Mouse (Mus musculus) c-Kit-negative CD71-positive TER-119-positive erythroid progenitor cells, embryonic 14.5 days (primary cell): ENCODE data around the gene Slc15a5.

Experiments
- DNase-seq: peaks from one replicate; pipeline ENCODE4 v3.0.0-alpha.2; 2013; ENCODE audit warnings: low read depth, low spot score

Gene Slc15a5

DNA sequence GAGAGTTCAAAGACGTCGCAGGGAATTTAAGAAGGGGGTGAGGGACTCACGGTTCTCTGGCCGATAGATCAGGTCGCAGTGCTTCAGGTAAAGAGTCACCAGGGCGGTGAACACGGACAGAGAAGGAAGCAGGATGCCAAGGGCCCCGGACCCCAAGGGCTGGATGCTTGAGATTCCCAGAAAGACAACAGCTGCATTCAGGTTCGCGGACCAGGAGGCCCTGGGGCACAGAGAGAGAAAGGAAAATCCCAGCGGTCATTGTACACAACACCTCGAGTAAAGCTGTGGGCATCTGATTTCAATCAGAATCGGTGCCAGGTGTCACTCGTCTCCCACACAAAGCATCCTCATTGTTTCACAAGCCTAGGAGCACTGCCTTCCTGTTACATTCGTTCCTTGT is 24.1 kb downstream of the Slc15a5 start:
- DNase-seq, result no peak

GRCm38 (mm10) chr6:138054956-138055355 is 24.8 kb downstream of the Slc15a5 start:
- DNase-seq, result no peak

- no peak for DNase-seq
These were observed 25.6 kb downstream of the Slc15a5 start for GRCm38 (mm10) chr6:138054166-138054565.

GRCm38 (mm10) chr6:138053686-138054085 is 26.0 kb downstream of the Slc15a5 start:
- no peak for DNase-seq

DNA sequence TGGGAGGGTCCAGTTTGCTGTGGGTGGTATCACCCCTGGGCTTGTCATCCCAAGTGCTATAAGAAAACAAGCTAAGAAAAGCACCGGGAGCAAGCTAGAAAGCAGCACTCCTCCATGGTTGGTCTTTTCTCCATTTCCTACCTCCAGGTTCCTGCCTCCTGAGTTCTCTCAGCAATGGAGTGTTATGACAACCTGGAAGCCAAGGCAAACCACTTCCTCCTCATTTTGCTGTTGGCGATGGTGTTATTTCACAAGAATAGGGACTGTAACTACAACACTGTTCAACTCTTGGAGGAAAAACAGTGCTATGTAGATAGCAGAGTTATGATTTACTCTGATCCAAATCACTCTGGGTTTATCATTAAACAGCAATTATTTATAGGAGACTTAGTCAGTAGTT is 34.4 kb downstream of the Slc15a5 start:
- no peak for DNase-seq

GRCm38 (mm10) chr6:138042891-138043290 is 36.8 kb downstream of the Slc15a5 start:
- no peak for DNase-seq

- DNase-seq, result no peak
These were observed 37.9 kb downstream of the Slc15a5 start for GRCm38 (mm10) chr6:138041865-138042264.

DNA sequence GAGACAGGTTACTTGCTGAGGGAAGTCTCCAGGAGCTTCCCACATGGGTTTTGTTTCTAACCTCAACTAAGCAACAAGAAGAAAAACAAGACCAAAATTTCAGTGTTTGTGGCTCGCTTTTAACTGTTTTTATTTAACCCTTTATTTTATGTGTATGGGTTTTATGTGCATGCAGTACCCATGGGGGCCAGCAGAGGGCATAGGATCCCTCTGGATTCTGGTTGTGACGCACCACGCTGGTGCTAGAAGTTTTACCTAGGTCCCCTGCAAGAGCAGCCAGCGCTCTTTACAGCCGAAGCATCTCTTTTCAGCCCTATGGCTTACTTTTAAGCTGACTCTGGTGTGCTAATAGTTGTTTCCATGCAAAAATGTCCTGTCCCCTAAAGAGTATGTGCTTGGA is 42.1 kb downstream of the Slc15a5 start:
- no peak for DNase-seq

GRCm38 (mm10) chr6:138036891-138037290 is 42.8 kb downstream of the Slc15a5 start:
- DNase-seq, result no peak

GRCm38 (mm10) chr6:138016898-138017297 is 62.8 kb downstream of the Slc15a5 start:
- no peak for DNase-seq

DNA sequence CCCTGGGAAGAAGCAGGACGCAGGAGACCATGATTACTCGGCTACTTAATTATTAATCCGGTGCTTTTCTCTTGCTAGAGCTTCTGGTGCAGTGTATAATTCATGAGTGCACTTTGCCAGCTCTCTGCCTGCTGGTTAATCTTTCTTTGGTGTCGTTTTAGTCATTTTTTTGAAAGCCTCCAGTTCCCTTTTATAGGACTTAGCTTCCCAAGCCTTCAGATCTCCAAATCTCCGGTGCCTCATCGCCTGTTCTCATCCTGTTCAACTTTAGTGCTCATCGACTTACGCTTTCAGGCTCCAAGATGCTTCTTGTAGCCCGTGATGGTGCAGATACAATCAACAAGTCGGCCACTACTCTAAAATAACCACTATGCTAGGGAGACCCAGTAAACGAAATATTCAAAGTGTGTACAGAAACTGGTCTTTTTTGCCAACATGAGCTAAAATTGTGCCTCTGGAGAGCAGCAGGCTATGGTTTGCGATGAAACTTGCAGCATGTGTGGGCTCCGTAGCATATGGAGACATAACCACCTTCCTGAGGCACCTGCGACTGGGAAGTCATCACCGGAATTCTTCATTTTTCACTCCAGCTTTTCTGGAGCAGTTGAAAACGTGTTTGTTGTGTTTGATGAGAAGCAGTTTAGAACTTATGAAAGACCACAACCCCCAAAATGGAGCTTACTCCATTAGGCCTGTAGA is 64.6 kb downstream of the Slc15a5 start:
- DNase-seq, result no peak

DNA sequence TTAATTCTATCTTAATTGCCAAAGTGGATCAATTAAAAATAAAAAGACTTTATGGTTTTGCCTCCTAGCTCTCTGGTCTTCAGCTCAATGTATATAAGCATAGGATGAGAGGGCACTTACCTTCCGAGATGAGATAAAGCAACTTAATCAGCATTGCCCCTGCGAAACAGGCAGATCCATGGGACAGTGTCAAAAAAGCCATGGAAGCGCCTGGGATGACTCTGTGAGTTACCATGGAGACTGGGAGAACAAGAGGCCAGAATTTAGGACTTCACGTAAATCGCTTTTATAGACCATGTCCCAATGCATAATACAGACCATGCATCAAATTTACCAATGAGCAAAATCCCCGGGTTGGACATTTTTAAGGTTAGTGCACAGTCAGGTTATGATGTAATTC is 67.8 kb downstream of the Slc15a5 start:
- no peak for DNase-seq

- no peak for DNase-seq
These were observed 72.0 kb downstream of the Slc15a5 start for GRCm38 (mm10) chr6:138007705-138008104.

DNA sequence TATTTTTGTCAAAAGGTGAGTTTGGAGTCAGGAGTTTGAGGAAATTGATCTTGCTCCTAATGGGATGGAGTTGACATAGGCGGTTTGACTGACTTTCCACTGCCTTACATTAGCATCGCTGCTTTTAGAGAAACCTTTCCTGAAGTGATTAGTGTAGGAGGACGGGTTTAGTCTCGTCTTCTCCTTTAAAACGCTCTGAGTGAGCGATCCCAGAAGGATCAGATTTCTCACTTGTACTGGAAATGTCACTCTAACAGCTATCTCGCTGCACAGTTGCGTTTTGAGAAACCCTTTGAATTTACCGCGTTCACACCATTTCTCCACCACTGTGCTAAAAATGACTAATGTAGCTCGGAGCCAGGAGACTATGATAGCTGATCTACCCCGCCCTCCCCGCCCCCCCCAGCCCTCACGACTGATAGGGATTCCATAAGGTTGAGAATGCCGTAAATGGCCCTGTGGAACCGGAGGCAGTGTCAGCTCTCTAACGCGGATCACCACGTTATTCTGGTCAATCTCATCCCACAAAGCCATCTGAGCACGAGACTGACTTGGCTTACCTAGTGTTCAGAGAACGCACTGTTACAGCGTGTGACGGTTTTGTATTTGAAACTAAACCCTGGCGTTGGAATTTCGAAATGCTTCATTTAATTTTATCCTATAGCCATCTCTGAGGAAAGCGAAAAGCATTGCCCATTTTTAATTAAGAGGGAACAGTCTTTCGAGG is 73.0 kb downstream of the Slc15a5 start:
- DNase-seq, result no peak

- no peak for DNase-seq
These were observed 89.9 kb downstream of the Slc15a5 start for GRCm38 (mm10) chr6:137989853-137990252.

GRCm38 (mm10) chr6:137985169-137985568 is 94.5 kb downstream of the Slc15a5 start:
- DNase-seq, result no peak

DNA sequence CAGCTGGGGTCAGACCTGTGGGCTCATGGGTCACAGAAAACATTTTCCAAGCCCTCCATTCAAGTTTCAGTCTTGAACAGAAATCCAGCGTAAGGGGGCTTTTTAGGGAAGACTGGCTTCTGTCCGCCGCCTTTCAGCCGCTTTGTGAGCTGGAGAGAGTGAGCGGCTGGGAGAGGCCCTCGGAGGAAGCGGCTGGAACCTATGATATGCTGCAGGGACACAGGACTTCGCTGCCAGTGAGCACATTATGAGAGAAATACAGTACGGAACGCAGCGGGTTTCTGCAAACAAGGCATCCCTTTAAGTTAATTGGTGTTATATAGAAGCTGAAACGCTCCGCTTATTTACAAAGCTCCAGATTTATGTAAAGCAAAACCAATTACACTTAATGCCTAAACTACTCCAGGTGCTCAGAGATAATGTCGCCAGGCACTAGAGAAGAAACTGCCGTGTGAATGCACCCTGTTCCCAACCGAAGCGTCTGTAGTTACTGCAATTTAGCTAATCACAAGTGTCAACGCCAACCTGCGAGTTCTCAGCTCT is 97.5 kb downstream of the Slc15a5 start:
- no peak for DNase-seq

GRCm38 (mm10) chr6:137980905-137981696 is 98.6 kb downstream of the Slc15a5 start:
- DNase-seq, result no peak

DNA sequence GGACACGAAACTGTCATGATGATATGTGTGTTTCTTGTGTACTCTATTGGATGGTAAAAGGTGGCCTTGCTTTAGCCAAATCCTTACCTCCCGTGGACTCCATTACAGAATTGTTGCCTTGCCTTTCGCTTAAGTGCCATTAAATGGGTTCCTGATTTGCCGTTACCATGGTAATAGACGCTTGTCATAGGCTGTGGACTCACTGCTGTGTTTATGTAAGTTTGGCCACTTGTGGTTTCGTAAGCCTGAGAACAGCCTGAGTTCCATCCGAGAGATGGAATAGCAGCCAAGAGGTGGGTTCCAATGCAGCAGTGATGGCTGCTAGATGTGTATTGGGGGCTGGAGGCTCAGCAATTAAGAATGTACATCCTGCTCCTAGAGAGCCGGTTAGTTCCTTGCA is 99.3 kb downstream of the Slc15a5 start:
- no peak for DNase-seq

GRCm38 (mm10) chr6:137979802-137980201 is 99.9 kb downstream of the Slc15a5 start:
- DNase-seq, result no peak

DNA sequence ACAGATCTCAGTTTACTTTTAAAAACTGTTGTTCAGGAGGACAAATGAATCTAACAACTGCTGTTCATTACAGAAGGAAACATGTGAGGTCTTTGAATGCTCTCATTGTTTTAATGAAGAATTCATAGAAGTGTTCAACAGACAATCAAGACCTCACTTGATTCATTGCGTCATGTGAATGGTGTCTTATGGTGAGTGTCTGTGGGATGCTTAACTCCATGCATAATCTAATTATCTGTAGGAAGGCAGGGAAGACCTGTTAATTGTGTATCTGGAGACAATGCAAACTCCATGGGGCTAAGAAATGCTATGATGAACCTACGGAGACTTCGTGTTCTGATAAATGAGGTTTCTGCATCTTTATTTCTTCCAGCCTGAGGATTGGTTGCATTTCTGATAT is 103.7 kb downstream of the Slc15a5 start:
- DNase-seq, result no peak

DNA sequence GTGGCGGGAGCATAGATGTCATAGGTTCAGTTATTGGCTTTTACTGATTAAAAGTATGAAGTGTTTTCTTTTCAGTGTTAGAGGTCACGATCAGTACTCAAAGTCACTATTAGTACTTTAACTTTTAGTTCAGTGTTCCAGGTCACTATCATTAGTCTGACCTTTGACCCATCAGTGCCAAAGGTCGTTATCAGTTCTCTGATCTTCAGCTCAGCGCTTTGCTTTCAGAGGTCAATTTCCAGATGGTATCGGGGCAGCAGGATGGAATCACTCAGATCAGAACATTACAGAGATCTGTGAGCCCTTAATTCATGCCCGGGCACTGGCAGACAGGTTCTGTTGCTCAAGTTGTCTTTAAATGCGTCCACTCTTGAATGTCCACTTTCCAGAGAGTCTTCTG is 116.0 kb downstream of the Slc15a5 start:
- no peak for DNase-seq
